Mouse (Mus musculus) CD4-positive helper T cell, adult 2 months (primary cell): Measurements from ENCODE around the gene Adam23.

Source experiments
- DNase-seq: peaks from one replicate; pipeline ENCODE4 v3.0.0-alpha.2; 2012; ENCODE audit warnings: low read depth, missing footprints, low spot score

Adam23 gene

GRCm38 (mm10) chr1:63445656-63446046 lies at the start of gene Adam23:
TSS of gene Adam23 (plus strand) at chr1:63445891.
- DNase-seq, result no peak

GRCm38 (mm10) chr1:63401130-63401529 lies 44.6 kb upstream of the Adam23 start:
- DNase-seq, result no peak

GRCm38 (mm10) chr1:63403601-63404000 lies 42.1 kb upstream of the Adam23 start:
- DNase-seq, result no peak

- DNase-seq, result no peak
Observed at GRCm38 (mm10) chr1:63408344-63408743, 37.3 kb upstream of the Adam23 start.

GRCm38 (mm10) chr1:63418491-63418890 lies 27.2 kb upstream of the Adam23 start:
- no peak for DNase-seq

DNA sequence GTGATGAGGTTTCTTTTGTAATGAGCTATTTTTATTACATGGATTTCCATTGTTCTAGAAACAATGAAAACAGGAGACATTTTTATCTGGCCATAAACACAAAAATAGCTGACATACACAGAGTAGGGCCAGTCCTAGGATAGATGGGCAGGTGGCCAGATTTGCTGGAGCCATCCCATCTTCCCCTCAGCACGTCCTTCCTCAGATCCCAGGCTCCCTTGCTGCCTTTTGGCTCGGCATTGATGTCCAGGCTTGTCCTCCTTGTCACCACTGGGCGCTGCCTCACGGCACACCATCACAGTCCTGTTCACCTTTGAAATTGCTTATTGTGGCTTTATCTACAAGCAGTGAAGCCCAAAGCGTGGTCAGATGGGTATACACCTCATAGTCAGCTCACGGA lies 15.0 kb upstream of the Adam23 start:
- DNase-seq, result no peak

GRCm38 (mm10) chr1:63431166-63431565 lies 14.5 kb upstream of the Adam23 start:
- no peak for DNase-seq

- DNase-seq, result no peak
Observed at GRCm38 (mm10) chr1:63431842-63432241, 13.8 kb upstream of the Adam23 start.

DNA sequence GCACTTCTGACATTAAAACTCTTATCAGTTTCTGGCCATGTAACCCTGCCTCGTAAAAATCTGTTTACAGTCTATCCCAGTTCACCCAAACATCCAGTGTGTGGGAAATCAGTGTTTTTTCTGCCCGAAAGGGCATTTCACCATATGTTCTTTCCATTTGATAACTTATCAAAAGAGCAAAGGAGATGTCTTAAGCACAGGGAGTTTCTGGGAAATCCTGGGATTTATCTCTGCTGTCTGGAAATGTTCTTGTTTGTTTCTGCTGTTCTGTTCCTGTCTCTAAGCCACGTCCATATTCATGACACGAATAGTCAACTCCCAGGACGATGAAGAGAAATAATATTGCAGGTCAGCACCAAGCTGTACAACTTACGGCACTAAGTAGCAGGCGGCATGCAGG lies 11.6 kb upstream of the Adam23 start:
- DNase-seq, result no peak

DNA sequence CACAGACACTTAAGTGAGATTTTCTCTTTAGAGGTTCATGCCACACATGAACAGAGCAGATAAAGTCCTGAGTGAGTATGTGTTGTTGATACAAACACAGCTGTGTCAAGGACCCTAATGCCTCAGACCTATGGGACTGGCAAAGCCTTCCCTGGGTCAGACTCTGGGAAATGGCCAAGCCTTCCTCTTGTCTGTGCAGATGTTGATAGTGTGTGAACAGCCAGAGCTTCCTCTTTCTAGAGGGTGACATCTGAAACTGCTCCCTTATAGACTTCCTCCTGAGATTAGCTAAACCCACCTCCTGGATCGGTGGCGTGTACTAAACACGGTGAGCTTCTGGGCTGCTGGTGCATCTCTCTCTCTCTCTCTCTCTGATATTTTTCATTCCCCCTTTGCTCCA lies 8.2 kb upstream of the Adam23 start:
- DNase-seq, result no peak

- no peak for DNase-seq
Observed at GRCm38 (mm10) chr1:63442186-63442585, 3.5 kb upstream of the Adam23 start.

- no peak for DNase-seq
Observed at GRCm38 (mm10) chr1:63442616-63443015, 3.1 kb upstream of the Adam23 start.

DNA sequence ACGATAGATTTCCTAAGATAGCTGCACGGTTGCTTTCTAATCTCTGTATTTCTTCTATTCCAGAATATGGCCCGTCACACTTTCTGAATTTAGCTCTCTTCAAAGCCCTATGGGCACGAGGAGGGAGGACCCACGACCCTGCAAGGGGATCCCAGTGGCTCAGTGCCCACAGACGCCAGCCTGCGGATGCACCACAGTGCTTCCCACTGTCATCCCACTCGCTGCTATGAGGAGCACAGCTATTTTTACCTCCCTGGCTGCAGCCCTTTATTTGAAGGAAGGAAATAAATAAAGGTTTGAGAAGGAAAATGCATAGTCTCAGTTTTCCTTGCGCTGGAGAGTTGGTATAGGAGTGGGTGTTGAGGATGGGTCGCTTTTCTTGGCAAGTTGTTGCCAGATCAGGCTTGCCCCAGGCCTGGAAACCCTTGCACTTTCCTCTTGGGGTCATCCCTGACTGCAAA lies 512 bp upstream of the Adam23 start:
- no peak for DNase-seq

DNA sequence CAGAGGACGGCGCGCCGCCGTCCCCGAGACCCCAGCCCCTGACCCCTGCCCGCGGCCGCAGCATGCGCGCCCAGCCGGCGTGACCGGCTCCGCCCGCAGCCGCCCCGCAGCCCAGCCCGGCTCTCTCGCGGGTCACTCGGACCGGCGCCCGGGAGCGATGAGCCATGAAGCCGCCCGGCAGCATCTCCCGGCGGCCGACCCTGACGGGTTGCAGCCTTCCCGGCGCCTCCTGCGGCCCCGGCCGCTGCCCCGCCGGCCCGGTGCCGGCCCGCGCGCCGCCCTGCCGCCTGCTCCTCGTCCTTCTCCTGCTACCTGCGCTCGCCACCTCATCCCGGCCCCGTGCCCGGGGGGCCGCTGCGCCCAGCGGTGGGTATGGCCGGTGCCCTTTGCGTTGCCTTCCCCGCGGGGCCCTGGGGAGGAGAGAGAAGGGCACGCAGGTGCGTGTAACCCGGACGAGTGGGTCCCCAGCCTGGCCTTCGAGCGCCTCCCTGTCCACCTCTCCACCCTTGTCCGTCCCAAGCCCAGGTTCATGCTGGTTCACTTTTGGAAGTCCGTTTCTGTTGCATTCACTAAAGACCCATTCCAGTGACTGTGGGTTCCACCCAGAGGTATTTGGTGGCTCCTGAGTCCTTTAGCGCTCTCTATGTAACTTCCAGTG lies 485 bp downstream of the Adam23 start:
- DNase-seq, result no peak

DNA sequence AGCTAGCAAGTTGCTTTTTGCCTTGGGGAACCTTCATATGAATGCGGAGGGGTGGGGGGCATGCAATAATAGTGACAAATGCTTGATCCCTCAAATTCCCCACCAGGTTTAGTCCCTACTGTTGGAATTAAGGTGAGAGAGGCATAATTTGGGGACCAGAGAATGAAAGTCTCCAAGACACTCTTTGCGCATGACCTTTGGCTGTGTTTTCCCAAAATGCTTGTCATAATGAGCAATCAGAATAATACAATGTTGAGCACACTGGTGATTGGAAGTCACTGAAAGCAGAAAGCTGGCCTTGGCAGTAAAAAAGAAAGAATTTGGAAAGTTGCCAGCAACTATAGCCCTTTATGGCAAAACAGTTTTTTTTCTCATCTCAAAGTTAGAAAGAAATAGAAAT lies 1.0 kb downstream of the Adam23 start:
- DNase-seq, result no peak

DNA sequence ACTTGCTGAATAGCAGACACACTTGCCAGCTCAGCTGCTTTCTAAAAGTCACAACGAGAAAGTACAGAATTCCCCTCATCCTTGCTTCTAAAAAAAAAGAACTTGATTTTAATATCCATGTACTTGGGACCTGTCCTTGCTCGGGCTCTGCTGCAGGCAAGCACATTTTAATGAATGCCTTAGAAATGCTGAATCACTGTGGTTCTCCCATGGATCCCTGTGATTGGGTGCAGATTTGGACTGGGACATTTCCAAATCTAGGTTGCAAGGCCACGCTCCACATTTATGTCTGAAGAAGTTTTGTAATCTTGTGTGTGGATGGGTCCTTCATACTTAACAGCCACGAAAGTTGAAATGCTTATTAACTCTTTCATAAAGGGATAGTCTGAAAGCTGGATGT lies 4.4 kb downstream of the Adam23 start:
- DNase-seq, result no peak

DNA sequence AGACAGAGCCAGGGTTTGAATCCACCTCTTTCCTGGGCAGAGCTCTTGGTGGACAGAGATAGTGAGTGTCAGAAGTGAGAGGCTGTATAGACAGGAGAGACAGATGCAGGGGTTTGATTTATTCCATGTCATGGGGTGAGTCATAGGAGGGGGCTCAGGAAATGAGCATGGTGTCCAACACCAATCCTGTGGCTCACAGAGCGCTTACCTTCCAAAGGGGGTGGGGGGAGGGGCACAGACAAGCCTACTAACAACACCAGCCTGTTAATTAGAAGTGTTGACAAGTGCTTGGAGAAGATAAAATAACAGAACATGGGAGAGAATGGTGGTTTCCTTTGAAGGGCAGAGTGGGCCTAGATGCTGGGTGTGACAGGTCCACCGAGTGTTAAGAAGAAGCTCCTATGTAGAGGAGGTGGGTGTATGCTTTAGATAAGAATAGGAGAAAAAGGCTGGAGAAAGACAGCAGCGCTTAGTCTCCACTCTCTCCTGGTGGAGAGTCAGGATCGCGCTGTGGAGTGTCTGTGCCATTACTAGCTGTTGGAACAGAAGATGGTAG lies 7.7 kb downstream of the Adam23 start:
- no peak for DNase-seq

DNA sequence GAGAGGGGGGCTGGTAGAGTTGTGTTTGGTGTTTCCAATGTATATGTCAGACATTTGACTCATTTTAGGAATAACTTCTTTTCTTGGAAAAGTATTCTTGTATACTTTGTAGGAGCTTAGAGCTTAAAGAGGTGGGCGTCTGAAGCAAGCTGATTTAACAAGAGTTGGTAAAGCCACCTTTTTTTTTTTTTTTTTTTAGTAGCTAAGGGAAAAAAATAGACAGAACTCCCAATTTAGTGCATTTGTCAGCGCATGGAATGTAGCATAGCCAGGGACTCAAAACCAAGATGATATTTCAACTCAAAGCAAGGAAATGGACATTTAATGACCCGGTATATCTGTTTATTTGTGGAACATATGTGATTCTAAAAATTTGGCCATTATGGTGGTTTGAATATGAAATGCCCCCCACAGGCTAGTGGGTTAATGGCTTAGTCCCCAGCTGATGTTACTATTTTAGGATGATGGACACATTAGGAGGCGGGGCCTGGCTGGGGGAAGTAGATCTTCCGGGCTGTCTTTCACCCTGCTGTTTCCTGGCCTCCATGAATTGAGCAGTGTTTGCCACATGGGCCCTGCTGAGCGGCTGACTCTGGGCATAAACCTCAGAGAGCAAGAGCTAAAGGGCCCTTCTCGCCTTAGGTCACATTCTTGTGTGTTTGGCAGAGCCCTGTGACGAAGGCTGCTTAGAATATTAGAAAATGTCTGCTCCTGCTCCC lies 12.3 kb downstream of the Adam23 start:
- DNase-seq, result no peak

- DNase-seq, result no peak
Observed at GRCm38 (mm10) chr1:63459151-63459550, 13.5 kb downstream of the Adam23 start.

GRCm38 (mm10) chr1:63459926-63460325 lies 14.2 kb downstream of the Adam23 start:
- DNase-seq, result no peak

DNA sequence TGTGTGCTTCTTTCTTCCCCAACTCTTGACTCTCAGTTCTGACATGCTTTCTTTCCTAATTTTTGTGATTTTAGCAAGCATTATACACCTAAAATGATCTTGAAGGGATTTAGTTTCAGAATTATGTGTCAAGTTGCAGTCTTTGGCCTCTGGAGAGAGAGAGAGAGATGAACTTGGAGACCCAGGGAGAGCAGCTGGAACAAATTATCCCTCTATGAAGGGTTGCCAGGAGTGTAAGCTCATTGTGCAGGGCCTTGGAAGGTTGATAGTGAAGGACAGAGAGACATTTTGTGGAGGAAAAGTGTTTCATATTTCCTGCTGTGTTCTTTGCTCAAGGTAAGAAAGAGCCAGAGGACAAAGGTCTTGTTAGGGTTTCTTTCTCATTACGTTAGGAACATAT lies 18.8 kb downstream of the Adam23 start:
- DNase-seq, result no peak

DNA sequence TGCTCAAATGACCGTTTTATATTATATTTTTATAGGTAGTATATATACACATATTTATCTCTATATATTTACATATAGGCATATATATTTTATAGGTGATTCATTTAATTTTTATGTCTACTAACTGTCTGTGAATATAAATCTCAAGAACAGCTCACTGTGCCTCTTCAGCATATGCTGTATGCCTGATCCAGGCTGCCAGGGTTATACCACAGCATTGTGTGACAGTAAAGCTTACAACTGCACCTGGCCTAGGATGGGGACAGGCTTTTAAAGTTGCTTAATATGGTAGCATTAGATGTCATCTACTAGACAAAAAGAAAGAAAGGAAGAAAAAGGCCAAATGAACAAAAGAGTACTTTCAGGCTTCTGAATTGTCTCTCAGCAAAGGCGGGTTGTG lies 27.6 kb downstream of the Adam23 start:
- no peak for DNase-seq

DNA sequence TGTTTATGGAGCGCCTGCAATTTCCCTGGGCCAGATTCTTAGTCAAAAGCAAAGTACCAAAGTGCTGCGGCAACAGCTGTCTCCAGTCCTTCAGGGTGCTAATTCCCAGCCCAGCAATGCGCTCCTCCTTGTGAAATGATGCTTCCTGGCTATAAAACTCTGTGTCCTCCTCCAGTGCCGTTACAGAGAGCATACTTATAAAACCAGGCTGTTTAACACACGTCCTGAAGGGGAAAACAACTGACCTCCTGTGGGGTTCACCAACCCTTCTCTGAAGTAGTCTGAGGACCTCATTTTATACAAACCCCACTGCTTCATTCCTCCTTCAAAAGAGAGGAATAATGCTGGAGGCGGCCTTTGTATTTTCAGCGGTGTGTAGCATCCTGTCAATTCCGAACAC lies 28.0 kb downstream of the Adam23 start:
- DNase-seq, result no peak
